Mouse (Mus musculus): ENCODE measurements at regions not wholly inside any gene's neighbourhood (a gene's known extent, or its start where the extent isn't known, plus 50 kb on each side); places are given as distances from the start of the nearest gene placed in this dataset.

GRCm38 (mm10) chr2:172793991-172794390, 146.1 kb downstream of the Bmp7 start:
- H3K27me3 ChIP-seq (ENCODE audit: control insufficient read depth, insufficient read depth, low read length): peaks cover 7% of the 10 kb centered on the region
- H3K27ac ChIP-seq (ENCODE audit: low read depth, low read length): no peak overlapping the region
- no peak overlapping the region for H3K4me3 ChIP-seq (ENCODE audit: low read depth, low read length)
- no peak overlapping the region for H3K4me2 ChIP-seq (ENCODE audit: low read depth, low read length)
- H3K9ac ChIP-seq (replicated peaks; ENCODE audit: low read depth, low read length): no peak overlapping the region
- no peaks in the 10 kb centered on the region for H3K36me3 ChIP-seq (ENCODE audit: control insufficient read depth, insufficient read depth, low read length)
- H3K9me3 ChIP-seq (ENCODE audit: control insufficient read depth, low read length): no peaks in the 10 kb centered on the region
- 0 out of 2 replicates have a peak, but pooled peaks cover 3% of the 10 kb centered on the region for H3K4me1 ChIP-seq (ENCODE audit: control insufficient read depth, insufficient read depth, low read length)
- 84% methylated on average over 8 of the region's 8 CpGs for WGBS
- no peak for ATAC-seq (ENCODE audit: low read depth)

GRCm38 (mm10) chr2:172794771-172795170, 145.3 kb downstream of the Bmp7 start:
- Histone ChIP-seq H3K4me3 (ENCODE audit: low read depth, low read length) (no peak overlapping the region), H3K9me3 (ENCODE audit: control insufficient read depth, low read length) (no peaks in the 10 kb centered on the region), H3K9ac (replicated peaks; ENCODE audit: low read depth, low read length) (no peak overlapping the region), H3K36me3 (ENCODE audit: control insufficient read depth, insufficient read depth, low read length) (no peaks in the 10 kb centered on the region), H3K27me3 (ENCODE audit: control insufficient read depth, insufficient read depth, low read length) (0 out of 2 replicates have a peak, but pooled peaks cover 3% of the 10 kb centered on the region), H3K4me2 (ENCODE audit: low read depth, low read length) (no peak overlapping the region), H3K4me1 (ENCODE audit: control insufficient read depth, insufficient read depth, low read length) (no peaks in the 10 kb centered on the region), H3K27ac (ENCODE audit: low read depth, low read length) (no peak overlapping the region)
- ATAC-seq (ENCODE audit: low read depth): no peak
- 89% methylated on average over 10 of the region's 10 CpGs for WGBS

DNA sequence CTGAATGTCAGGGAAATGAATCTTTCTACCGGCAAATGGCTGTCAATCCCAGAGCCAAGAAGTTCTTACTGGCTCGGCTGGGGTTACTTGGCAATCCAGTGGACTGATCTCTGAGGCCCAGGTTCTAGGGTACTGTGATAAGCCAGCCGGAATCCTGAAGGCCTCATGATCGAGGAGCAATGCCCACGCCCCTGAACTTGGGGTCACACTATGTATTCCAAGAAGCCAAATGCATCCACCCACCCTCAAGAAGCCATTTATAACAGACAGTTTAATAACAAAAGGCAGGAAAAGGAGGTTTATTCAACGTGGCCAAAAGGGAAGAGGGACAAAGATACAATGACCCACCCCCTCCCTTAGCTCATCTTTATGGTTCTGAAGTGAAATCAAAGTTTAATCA, 144.0 kb downstream of the Bmp7 start:
- H3K4me1 ChIP-seq (ENCODE audit: control insufficient read depth, insufficient read depth, low read length): no peaks in the 10 kb centered on the region
- H3K4me2 ChIP-seq (ENCODE audit: low read depth, low read length): no peak overlapping the region
- H3K27me3 ChIP-seq (ENCODE audit: control insufficient read depth, insufficient read depth, low read length): no peaks in the 10 kb centered on the region
- no peak overlapping the region for H3K27ac ChIP-seq (ENCODE audit: low read depth, low read length)
- no peak overlapping the region for H3K4me3 ChIP-seq (ENCODE audit: low read depth, low read length)
- no peaks in the 10 kb centered on the region for H3K36me3 ChIP-seq (ENCODE audit: control insufficient read depth, insufficient read depth, low read length)
- ATAC-seq (ENCODE audit: low read depth): no peak
- H3K9me3 ChIP-seq (ENCODE audit: control insufficient read depth, low read length): no peaks in the 10 kb centered on the region
- H3K9ac ChIP-seq (replicated peaks; ENCODE audit: low read depth, low read length): no peak overlapping the region
- 78% methylated on average over 6 of the region's 6 CpGs for WGBS

DNA sequence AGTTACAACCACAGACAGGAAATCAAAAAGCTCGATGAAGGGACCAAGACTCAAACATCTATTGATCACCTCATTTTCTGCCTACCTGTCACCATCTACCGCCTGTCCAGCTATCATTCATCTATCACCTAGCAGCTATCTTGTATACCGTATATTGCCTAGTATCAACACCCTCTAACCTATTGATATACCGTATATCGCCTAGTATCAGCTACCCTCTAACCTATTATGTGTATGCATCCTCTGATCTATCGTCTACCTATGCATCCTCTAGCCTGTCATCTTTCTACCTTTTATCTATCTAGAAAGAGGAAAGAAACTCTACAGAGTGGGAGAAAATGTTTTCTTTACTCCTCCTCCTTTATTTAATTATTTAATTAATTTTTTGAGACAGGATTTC, 143.2 kb downstream of the Bmp7 start:
- H3K36me3 ChIP-seq (ENCODE audit: control insufficient read depth, insufficient read depth, low read length): no peaks in the 10 kb centered on the region
- H3K27ac ChIP-seq (ENCODE audit: low read depth, low read length): no peak overlapping the region
- H3K4me2 ChIP-seq (ENCODE audit: low read depth, low read length): no peak overlapping the region
- H3K9me3 ChIP-seq (ENCODE audit: control insufficient read depth, low read length): no peaks in the 10 kb centered on the region
- 27% methylated on average over 6 of the region's 6 CpGs for WGBS
- no peaks in the 10 kb centered on the region for H3K27me3 ChIP-seq (ENCODE audit: control insufficient read depth, insufficient read depth, low read length)
- ATAC-seq (ENCODE audit: low read depth): no peak
- no peak overlapping the region for H3K4me3 ChIP-seq (ENCODE audit: low read depth, low read length)
- H3K9ac ChIP-seq (replicated peaks; ENCODE audit: low read depth, low read length): no peak overlapping the region
- H3K4me1 ChIP-seq (ENCODE audit: control insufficient read depth, insufficient read depth, low read length): no peaks in the 10 kb centered on the region

- Histone ChIP-seq H3K9ac (replicated peaks; ENCODE audit: low read depth, low read length) (no peak overlapping the region), H3K4me3 (ENCODE audit: low read depth, low read length) (no peak overlapping the region), H3K36me3 (ENCODE audit: control insufficient read depth, insufficient read depth, low read length) (no peaks in the 10 kb centered on the region), H3K4me1 (ENCODE audit: control insufficient read depth, insufficient read depth, low read length) (no peaks in the 10 kb centered on the region), H3K27me3 (ENCODE audit: control insufficient read depth, insufficient read depth, low read length) (no peaks in the 10 kb centered on the region), H3K9me3 (ENCODE audit: control insufficient read depth, low read length) (no peaks in the 10 kb centered on the region), H3K4me2 (ENCODE audit: low read depth, low read length) (no peak overlapping the region), H3K27ac (ENCODE audit: low read depth, low read length) (no peak overlapping the region)
- WGBS: 36% methylated on average over 10 of the region's 10 CpGs
- ATAC-seq (ENCODE audit: low read depth): no peak
Observed at GRCm38 (mm10) chr2:172799951-172800350, 140.2 kb downstream of the Bmp7 start.

DNA sequence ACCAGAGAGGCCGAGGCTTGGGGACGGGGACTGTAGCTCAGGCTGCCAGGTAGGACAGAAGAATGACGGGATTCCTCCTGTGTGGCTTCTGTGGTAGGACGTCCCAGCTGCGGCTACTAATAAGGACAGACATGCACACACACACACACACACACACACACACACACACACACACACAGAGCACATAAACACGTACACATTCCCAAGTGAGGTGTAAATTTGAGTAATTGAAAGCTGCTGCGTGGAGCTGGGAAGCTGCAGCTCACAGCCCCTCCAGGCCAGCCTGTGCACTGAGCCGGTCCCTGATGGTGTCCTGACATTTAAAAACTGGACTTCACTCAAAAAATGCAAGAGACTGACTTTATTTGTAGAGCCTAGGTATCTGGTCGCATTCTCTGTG, 139.3 kb downstream of the Bmp7 start:
- no peaks in the 10 kb centered on the region for H3K27me3 ChIP-seq (ENCODE audit: control insufficient read depth, insufficient read depth, low read length)
- 42% methylated on average over 9 of the region's 9 CpGs for WGBS
- H3K9ac ChIP-seq (replicated peaks; ENCODE audit: low read depth, low read length): no peak overlapping the region
- no peaks in the 10 kb centered on the region for H3K36me3 ChIP-seq (ENCODE audit: control insufficient read depth, insufficient read depth, low read length)
- H3K4me2 ChIP-seq (ENCODE audit: low read depth, low read length): no peak overlapping the region
- H3K9me3 ChIP-seq (ENCODE audit: control insufficient read depth, low read length): no peaks in the 10 kb centered on the region
- no peak overlapping the region for H3K27ac ChIP-seq (ENCODE audit: low read depth, low read length)
- H3K4me3 ChIP-seq (ENCODE audit: low read depth, low read length): no peak overlapping the region
- ATAC-seq (ENCODE audit: low read depth): peak; percentile 75; the same call in 1 of the 2 replicates
- H3K4me1 ChIP-seq (ENCODE audit: control insufficient read depth, insufficient read depth, low read length): no peaks in the 10 kb centered on the region

GRCm38 (mm10) chr2:172801804-172802203, 138.3 kb downstream of the Bmp7 start:
- Histone ChIP-seq H3K4me3 (ENCODE audit: low read depth, low read length) (no peak overlapping the region), H3K9ac (replicated peaks; ENCODE audit: low read depth, low read length) (no peak overlapping the region), H3K27me3 (ENCODE audit: control insufficient read depth, insufficient read depth, low read length) (no peaks in the 10 kb centered on the region), H3K27ac (ENCODE audit: low read depth, low read length) (no peak overlapping the region), H3K9me3 (ENCODE audit: control insufficient read depth, low read length) (no peaks in the 10 kb centered on the region), H3K36me3 (ENCODE audit: control insufficient read depth, insufficient read depth, low read length) (no peaks in the 10 kb centered on the region), H3K4me1 (ENCODE audit: control insufficient read depth, insufficient read depth, low read length) (no peaks in the 10 kb centered on the region), H3K4me2 (ENCODE audit: low read depth, low read length) (no peak overlapping the region)
- ATAC-seq (ENCODE audit: low read depth): no peak
- 72% methylated on average over 3 of the region's 4 CpGs for WGBS

DNA sequence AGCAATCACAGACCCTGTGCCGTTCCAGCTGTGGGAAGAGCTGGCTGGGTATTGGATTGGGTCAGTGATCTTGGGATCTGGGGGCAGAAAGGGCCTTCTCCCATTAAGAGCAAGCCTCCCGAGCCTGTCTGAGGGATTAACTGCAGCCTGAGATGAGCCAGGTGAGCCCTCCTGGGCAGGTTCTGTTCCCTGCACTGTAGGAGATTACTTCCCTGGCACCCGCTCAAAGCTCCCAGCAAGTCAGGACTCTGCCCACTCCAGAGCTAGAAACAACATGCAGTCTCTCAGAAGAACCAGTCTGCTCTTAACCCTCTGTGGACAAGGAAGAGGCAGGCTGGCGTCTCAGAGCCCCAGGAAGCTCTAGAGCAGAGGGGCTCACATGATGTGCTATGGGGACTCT, 132.7 kb downstream of the Bmp7 start:
- no peak overlapping the region for H3K27ac ChIP-seq (ENCODE audit: low read depth, low read length)

DNA sequence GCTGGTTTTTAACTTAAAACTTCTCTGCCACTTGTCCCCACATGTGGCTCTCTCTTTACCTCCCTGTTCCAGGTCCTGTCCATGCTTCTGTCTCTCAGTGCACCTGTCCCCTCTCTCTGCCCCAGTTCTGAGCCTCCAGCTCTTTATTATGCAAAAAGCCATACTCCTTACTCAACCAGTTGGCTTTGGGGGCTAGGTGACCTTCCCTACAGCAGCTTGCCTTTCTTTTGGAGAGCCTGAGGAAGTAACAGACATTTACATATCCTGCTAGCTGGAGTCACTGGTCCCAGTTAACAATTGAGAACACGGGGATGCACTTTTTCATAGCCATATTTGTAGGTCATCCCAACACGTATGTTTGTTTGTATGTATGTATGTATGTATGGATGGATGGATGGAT, 130.8 kb downstream of the Bmp7 start:
- no peak for ATAC-seq (ENCODE audit: low read depth)
- no peaks in the 10 kb centered on the region for H3K4me1 ChIP-seq (ENCODE audit: control insufficient read depth, insufficient read depth, low read length)
- 88% methylated on average over 2 of the region's 2 CpGs for WGBS

More for the DNA sequence above, 132.7 kb downstream of the Bmp7 start:
- H3K4me2 ChIP-seq (ENCODE audit: low read depth, low read length): no peak overlapping the region
- H3K27me3 ChIP-seq (ENCODE audit: control insufficient read depth, insufficient read depth, low read length): no peaks in the 10 kb centered on the region
- ATAC-seq (ENCODE audit: low read depth): no peak
- WGBS: 63% methylated on average over 4 of the region's 4 CpGs
- H3K9ac ChIP-seq (replicated peaks; ENCODE audit: low read depth, low read length): no peak overlapping the region
- no peaks in the 10 kb centered on the region for H3K9me3 ChIP-seq (ENCODE audit: control insufficient read depth, low read length)
- no peaks in the 10 kb centered on the region for H3K36me3 ChIP-seq (ENCODE audit: control insufficient read depth, insufficient read depth, low read length)
- H3K4me3 ChIP-seq (ENCODE audit: low read depth, low read length): no peak overlapping the region
- H3K4me1 ChIP-seq (ENCODE audit: control insufficient read depth, insufficient read depth, low read length): no peaks in the 10 kb centered on the region

DNA sequence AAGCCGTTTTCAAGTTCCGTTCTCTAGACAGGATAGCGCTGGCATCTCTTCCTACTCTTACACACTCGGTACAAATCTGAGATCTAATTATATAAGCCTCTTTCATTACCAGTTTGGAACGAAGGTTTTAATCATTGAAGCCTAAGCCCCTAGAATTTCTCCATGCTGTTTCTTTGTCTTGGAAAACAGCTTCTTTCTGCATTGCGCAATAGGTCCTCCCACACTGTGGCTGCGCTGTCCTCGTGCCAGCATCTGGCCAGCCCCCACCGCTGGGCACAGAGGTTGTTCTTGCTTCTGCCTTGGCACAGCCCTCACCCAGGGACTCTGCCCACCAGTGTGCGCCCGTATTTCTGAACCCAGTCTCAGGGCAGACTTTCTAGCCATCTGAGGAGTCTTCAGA, 126.8 kb downstream of the Bmp7 start:
- WGBS: 86% methylated on average over 11 of the region's 11 CpGs
- no peaks in the 10 kb centered on the region for H3K27me3 ChIP-seq (ENCODE audit: control insufficient read depth, insufficient read depth, low read length)
- ATAC-seq (ENCODE audit: low read depth): no peak

More for the DNA sequence above, 130.8 kb downstream of the Bmp7 start:
- Histone ChIP-seq H3K27ac (ENCODE audit: low read depth, low read length) (no peak overlapping the region), H3K27me3 (ENCODE audit: control insufficient read depth, insufficient read depth, low read length) (no peaks in the 10 kb centered on the region), H3K4me2 (ENCODE audit: low read depth, low read length) (no peak overlapping the region), H3K36me3 (ENCODE audit: control insufficient read depth, insufficient read depth, low read length) (no peaks in the 10 kb centered on the region), H3K9me3 (ENCODE audit: control insufficient read depth, low read length) (no peaks in the 10 kb centered on the region), H3K9ac (replicated peaks; ENCODE audit: low read depth, low read length) (no peak overlapping the region), H3K4me3 (ENCODE audit: low read depth, low read length) (no peak overlapping the region)

More for the DNA sequence above, 126.8 kb downstream of the Bmp7 start:
- H3K27ac ChIP-seq (ENCODE audit: low read depth, low read length): no peak overlapping the region
- no peaks in the 10 kb centered on the region for H3K9me3 ChIP-seq (ENCODE audit: control insufficient read depth, low read length)
- H3K4me3 ChIP-seq (ENCODE audit: low read depth, low read length): no peak overlapping the region
- H3K4me1 ChIP-seq (ENCODE audit: control insufficient read depth, insufficient read depth, low read length): no peaks in the 10 kb centered on the region
- H3K36me3 ChIP-seq (ENCODE audit: control insufficient read depth, insufficient read depth, low read length): no peaks in the 10 kb centered on the region
- H3K9ac ChIP-seq (replicated peaks; ENCODE audit: low read depth, low read length): no peak overlapping the region
- H3K4me2 ChIP-seq (ENCODE audit: low read depth, low read length): no peak overlapping the region
